Mouse (Mus musculus) T-helper 2 cell (primary cell): ENCODE data around the gene Utp14b.

Experiments used
- in situ Hi-C: fragments of 300-600 bp; cut with MboI, MseI; formaldehyde crosslinking; loops from one replicate; pipeline ENCODE4 v1.15.1; 2025; ENCODE audit warnings: high pct_unique_total_duplicates

Utp14b gene

GRCm38 (mm10) chr1:78686872-78687271 is 29.0 kb downstream of the Utp14b start:
- in situ Hi-C loops: no loop called here

- in situ Hi-C loops: no loop called here
Measured at GRCm38 (mm10) chr1:78688149-78688548, 30.3 kb downstream of the Utp14b start.

GRCm38 (mm10) chr1:78694503-78695258 is 36.8 kb downstream of the Utp14b start:
- in situ Hi-C loops: no loop called here

GRCm38 (mm10) chr1:78696305-78696704 is 38.5 kb downstream of the Utp14b start:
- in situ Hi-C loops: no loop called here

GRCm38 (mm10) chr1:78696903-78697302 is 39.1 kb downstream of the Utp14b start:
- in situ Hi-C loops: no loop called here

GRCm38 (mm10) chr1:78698138-78698537 is 40.3 kb downstream of the Utp14b start:
- in situ Hi-C loops: no loop called here

- in situ Hi-C loops: no loop called here
Measured at GRCm38 (mm10) chr1:78701740-78702139, 43.9 kb downstream of the Utp14b start.

- in situ Hi-C loops: no loop called here
Measured at GRCm38 (mm10) chr1:78702282-78702963, 44.6 kb downstream of the Utp14b start.

- in situ Hi-C loops: no loop called here
Measured at GRCm38 (mm10) chr1:78702964-78703285, 45.1 kb downstream of the Utp14b start.

- in situ Hi-C loops: no loop called here
Measured at GRCm38 (mm10) chr1:78706338-78706737, 48.5 kb downstream of the Utp14b start.

- in situ Hi-C loops: no loop called here
Measured at GRCm38 (mm10) chr1:78707280-78707679, 49.4 kb downstream of the Utp14b start.

- in situ Hi-C loops: no loop called here
Measured at GRCm38 (mm10) chr1:78710026-78710425, 52.2 kb downstream of the Utp14b start.

- in situ Hi-C loops: no loop called here
Measured at GRCm38 (mm10) chr1:78710613-78711329, 52.9 kb downstream of the Utp14b start.
